Mouse (Mus musculus) cerebellum, postnatal 10 days (tissue): ENCODE results near the gene Cdyl.
"Not testable (repeated sequence)": the region's sequence is repeated elsewhere in the genome, so short reads cannot be mapped to it uniquely, and the experiment has no call there.

Experiments
- DNase-seq, 2 experiments: peaks; one replicate each; pipeline ENCODE4 v3.0.0; 2021; ENCODE audit warnings: mixed read lengths in 2 of 2

The Cdyl gene

GRCm38 (mm10) chr13:35807016-35807415, 147.4 kb downstream of the Cdyl start:
- DNase-seq, result no peak

GRCm38 (mm10) chr13:35807525-35807924, 147.9 kb downstream of the Cdyl start:
- no peak for DNase-seq

GRCm38 (mm10) chr13:35807940-35808339, 148.3 kb downstream of the Cdyl start:
- no peak for DNase-seq

GRCm38 (mm10) chr13:35809252-35810159, 149.9 kb downstream of the Cdyl start:
- no peak for DNase-seq

GRCm38 (mm10) chr13:35810160-35810537, 150.5 kb downstream of the Cdyl start:
- no peak for DNase-seq

- peak; percentile 39 to 51 for DNase-seq
These were observed 151.9 kb downstream of the Cdyl start for GRCm38 (mm10) chr13:35811361-35812190.

GRCm38 (mm10) chr13:35812191-35812440, 152.5 kb downstream of the Cdyl start:
- DNase-seq, result no peak

GRCm38 (mm10) chr13:35813348-35814127, 153.9 kb downstream of the Cdyl start:
- no peak for DNase-seq

- no peak for DNase-seq
These were observed 155.6 kb downstream of the Cdyl start for GRCm38 (mm10) chr13:35815205-35815726.

GRCm38 (mm10) chr13:35815782-35816368, 156.2 kb downstream of the Cdyl start:
- peak; percentile 55 to 58 for DNase-seq

- no peak for DNase-seq
These were observed 158.0 kb downstream of the Cdyl start for GRCm38 (mm10) chr13:35817626-35818025.

- no peak for DNase-seq
These were observed 158.4 kb downstream of the Cdyl start for GRCm38 (mm10) chr13:35818060-35818459.

- DNase-seq, result no peak
These were observed 162.3 kb downstream of the Cdyl start for GRCm38 (mm10) chr13:35821821-35822454.

- DNase-seq, result no peak
These were observed 163.2 kb downstream of the Cdyl start for GRCm38 (mm10) chr13:35822795-35823194.

- DNase-seq, result no peak
These were observed 166.0 kb downstream of the Cdyl start for GRCm38 (mm10) chr13:35825639-35826038.

GRCm38 (mm10) chr13:35832676-35833075, 173.0 kb downstream of the Cdyl start:
- peak; percentile 69 to 75 for DNase-seq

GRCm38 (mm10) chr13:35833941-35834340, 174.3 kb downstream of the Cdyl start:
- no peak for DNase-seq

GRCm38 (mm10) chr13:35835669-35836068, 176.0 kb downstream of the Cdyl start:
- no peak for DNase-seq

- DNase-seq, result not testable (repeated sequence)
These were observed 176.9 kb downstream of the Cdyl start for GRCm38 (mm10) chr13:35836501-35836900.

GRCm38 (mm10) chr13:35840102-35840501, 180.5 kb downstream of the Cdyl start:
- DNase-seq, result no peak

GRCm38 (mm10) chr13:35843383-35843782, 183.8 kb downstream of the Cdyl start:
- no peak for DNase-seq

- no peak for DNase-seq
These were observed 185.7 kb downstream of the Cdyl start for GRCm38 (mm10) chr13:35845306-35845705.
